Mouse (Mus musculus): Measurements from ENCODE around the gene Gm6871. TPM values are rescaled to one million over a fixed set of nuclear protein-coding genes. Genes with fewer than 3 reads are reported as not detected.
"Not testable (repeated sequence)": the region's sequence is repeated elsewhere in the genome, so short reads cannot be mapped to it uniquely, and the experiment has no call there.

Gene Gm6871
- not detected in 2 replicates for total RNA-seq (2015; ENCODE audit: low replicate concordance)
- 0.98 TPM in 1 of 2 replicates, not detected in the other for total RNA-seq (2017; ENCODE audit: low replicate concordance)

- not testable (repeated sequence) for ATAC-seq (replicated peaks; ENCODE audit: low FRiP score, poor library complexity, severe bottlenecking)
Observed at GRCm38 (mm10) chr7:41573562-41573961, at the start of gene Gm6871. TSS of gene Gm6871 (minus strand) at chr7:41573662.

GRCm38 (mm10) chr7:41616241-41616640 lies 42.8 kb upstream of the Gm6871 start:
- ATAC-seq (replicated peaks; ENCODE audit: low FRiP score, poor library complexity, severe bottlenecking), result not testable (repeated sequence)

- no peak for ATAC-seq (replicated peaks; ENCODE audit: low FRiP score, poor library complexity, severe bottlenecking)
Observed at GRCm38 (mm10) chr7:41611654-41612053, 38.2 kb upstream of the Gm6871 start.

GRCm38 (mm10) chr7:41599932-41600548 lies 26.6 kb upstream of the Gm6871 start:
- ATAC-seq (replicated peaks; ENCODE audit: low FRiP score, poor library complexity, severe bottlenecking), result no peak

GRCm38 (mm10) chr7:41599034-41599813 lies 25.8 kb upstream of the Gm6871 start, which contains the start of gene 2610021A01Rik:
TSS of gene 2610021A01Rik (plus strand) at chr7:41599230.
- peak; percentile 96 for ATAC-seq (replicated peaks; ENCODE audit: low FRiP score, poor library complexity, severe bottlenecking)

- ATAC-seq (replicated peaks; ENCODE audit: low FRiP score, poor library complexity, severe bottlenecking), result no peak
Observed at GRCm38 (mm10) chr7:41598615-41599014, 25.2 kb upstream of the Gm6871 start.

GRCm38 (mm10) chr7:41587831-41588230 lies 14.4 kb upstream of the Gm6871 start:
- ATAC-seq (replicated peaks; ENCODE audit: low FRiP score, poor library complexity, severe bottlenecking), result not testable (repeated sequence)

- ATAC-seq (replicated peaks; ENCODE audit: low FRiP score, poor library complexity, severe bottlenecking), result no peak
Observed at GRCm38 (mm10) chr7:41582028-41582427, 8.6 kb upstream of the Gm6871 start.

GRCm38 (mm10) chr7:41577956-41578355 lies 4.5 kb upstream of the Gm6871 start:
- no peak for ATAC-seq (replicated peaks; ENCODE audit: low FRiP score, poor library complexity, severe bottlenecking)

- no peak for ATAC-seq (replicated peaks; ENCODE audit: low FRiP score, poor library complexity, severe bottlenecking)
Observed at GRCm38 (mm10) chr7:41560681-41561080, 12.8 kb downstream of the Gm6871 start.

GRCm38 (mm10) chr7:41512672-41513071 lies 60.8 kb downstream of the Gm6871 start:
- ATAC-seq (replicated peaks; ENCODE audit: low FRiP score, poor library complexity, severe bottlenecking), result no peak

- ATAC-seq (replicated peaks; ENCODE audit: low FRiP score, poor library complexity, severe bottlenecking), result no peak
Observed at GRCm38 (mm10) chr7:41512207-41512606, 61.3 kb downstream of the Gm6871 start.

- ATAC-seq (replicated peaks; ENCODE audit: low FRiP score, poor library complexity, severe bottlenecking), result no peak
Observed at GRCm38 (mm10) chr7:41502402-41502801, 71.1 kb downstream of the Gm6871 start.

- ATAC-seq (replicated peaks; ENCODE audit: low FRiP score, poor library complexity, severe bottlenecking), result no peak
Observed at GRCm38 (mm10) chr7:41500151-41500934, 73.1 kb downstream of the Gm6871 start.

- ATAC-seq (replicated peaks; ENCODE audit: low FRiP score, poor library complexity, severe bottlenecking), result peak; percentile 100
Observed at GRCm38 (mm10) chr7:41499389-41500049, 73.9 kb downstream of the Gm6871 start, which contains the start of the genes Gm20449 and AW146154. TSS of gene Gm20449 (minus strand) at chr7:41499417. TSS of gene AW146154 (minus strand) at chr7:41499890.

GRCm38 (mm10) chr7:41499018-41499388 lies 74.5 kb downstream of the Gm6871 start:
- ATAC-seq (replicated peaks; ENCODE audit: low FRiP score, poor library complexity, severe bottlenecking), result peak; percentile 48

GRCm38 (mm10) chr7:41498464-41498863 lies 75.0 kb downstream of the Gm6871 start:
- ATAC-seq (replicated peaks; ENCODE audit: low FRiP score, poor library complexity, severe bottlenecking), result not testable (repeated sequence)

- no peak for ATAC-seq (replicated peaks; ENCODE audit: low FRiP score, poor library complexity, severe bottlenecking)
Observed at GRCm38 (mm10) chr7:41497871-41498270, 75.6 kb downstream of the Gm6871 start.

Data from erythroblast, adult 5-6 weeks (primary cell).